Mouse (Mus musculus) urinary bladder, adult 2 months (tissue): Measurements from ENCODE around the gene Olfr1289. TPM values are rescaled to one million over a fixed set of nuclear protein-coding genes. Genes with fewer than 3 reads are reported as not detected.

ENCODE experiments used
- DNase-seq: peaks from one replicate; pipeline ENCODE4 v3.0.0; 2022; ENCODE audit warnings: low spot score
- polyA plus RNA-seq: library from polyadenylated mRNA; depleted of rRNA; stranded (reverse); fragments of >200 nt; gene quantifications from 2 replicates; pipeline ENCODE4 v1.2.3, GENCODE M21; 2012; rRNA removed

Gene Olfr1289
- not detected in 2 replicates for polyA plus RNA-seq

- no peak for DNase-seq
Observed at GRCm38 (mm10) chr2:111480519-111480918, at the start of gene Olfr1289. Olfr1289 (plus strand) TSS chr2:111480819.

GRCm38 (mm10) chr2:111448842-111449241 is 31.8 kb upstream of the Olfr1289 start, which contains the start of gene Olfr1287:
Olfr1287 (plus strand) TSS chr2:111449142.
- no peak for DNase-seq

- no peak for DNase-seq
Observed at GRCm38 (mm10) chr2:111473801-111474200, 6.8 kb upstream of the Olfr1289 start, which contains the start of gene Olfr1288. Olfr1288 (plus strand) TSS chr2:111474101.

- DNase-seq, result no peak
Observed at GRCm38 (mm10) chr2:111493729-111494128, 13.1 kb downstream of the Olfr1289 start, which contains the start of gene Olfr1290. Olfr1290 (minus strand) TSS chr2:111493829.

GRCm38 (mm10) chr2:111496880-111497279 is 16.3 kb downstream of the Olfr1289 start, which contains the start of gene Olfr1291-ps1:
Olfr1291-ps1 (plus strand) TSS chr2:111497180.
- no peak for DNase-seq

- DNase-seq, result no peak
Observed at GRCm38 (mm10) chr2:111517451-111517850, 36.8 kb downstream of the Olfr1289 start.

- DNase-seq, result no peak
Observed at GRCm38 (mm10) chr2:111524903-111525302, 44.3 kb downstream of the Olfr1289 start, which contains the start of gene Olfr1293-ps. Olfr1293-ps (plus strand) TSS chr2:111525203.

Other genes starting within 250 kb of the Olfr1289 start
- not detected in 2 replicates for gene Olfr1275, start 245.5 kb upstream of the Olfr1289 start, polyA plus RNA-seq
- gene Olfr1276, start 226.3 kb upstream of the Olfr1289 start, polyA plus RNA-seq, result not detected in 2 replicates
- gene Olfr1277, start 206.7 kb upstream of the Olfr1289 start, polyA plus RNA-seq, result not detected in 2 replicates
- gene Olfr1278, start 190.7 kb upstream of the Olfr1289 start, polyA plus RNA-seq, result not detected in 2 replicates
- not detected in 2 replicates for gene Olfr1279, start 180.2 kb upstream of the Olfr1289 start, polyA plus RNA-seq
- gene Olfr1280, start 166.8 kb upstream of the Olfr1289 start, polyA plus RNA-seq, result not detected in 2 replicates
- gene Olfr1281, start 154.3 kb upstream of the Olfr1289 start, polyA plus RNA-seq, result not detected in 2 replicates
- not detected in 2 replicates for gene Olfr1282, start 144.7 kb upstream of the Olfr1289 start, polyA plus RNA-seq
- gene Olfr1283, start 114.0 kb upstream of the Olfr1289 start, polyA plus RNA-seq, result not detected in 2 replicates
- not detected in 2 replicates for gene Olfr1284, start 105.3 kb upstream of the Olfr1289 start, polyA plus RNA-seq
- gene Olfr1286, start 57.7 kb upstream of the Olfr1289 start, polyA plus RNA-seq, result not detected in 2 replicates
- gene Olfr1287, start 31.7 kb upstream of the Olfr1289 start, polyA plus RNA-seq, result not detected in 2 replicates
- not detected in 2 replicates for gene Olfr1288, start 6.7 kb upstream of the Olfr1289 start, polyA plus RNA-seq
- not detected in 2 replicates for gene Olfr1290, start 13.0 kb downstream of the Olfr1289 start, polyA plus RNA-seq
- not detected in 2 replicates for gene Olfr1291-ps1, start 16.4 kb downstream of the Olfr1289 start, polyA plus RNA-seq
- not detected in 2 replicates for gene Olfr1293-ps, start 44.4 kb downstream of the Olfr1289 start, polyA plus RNA-seq
- gene Olfr1294, start 59.5 kb downstream of the Olfr1289 start, polyA plus RNA-seq, result not detected in 2 replicates
- not detected in 2 replicates for gene Olfr1295, start 88.9 kb downstream of the Olfr1289 start, polyA plus RNA-seq
- not detected in 2 replicates for gene Olfr1297, start 145.7 kb downstream of the Olfr1289 start, polyA plus RNA-seq
- not detected in 2 replicates for gene Olfr1298, start 168.4 kb downstream of the Olfr1289 start, polyA plus RNA-seq
- gene Olfr1299, start 180.6 kb downstream of the Olfr1289 start, polyA plus RNA-seq, result not detected in 2 replicates